Mouse (Mus musculus) C2C12 (cell line): ENCODE measurements at regions not wholly inside any gene's neighbourhood (a gene's known extent, or its start where the extent isn't known, plus 50 kb on each side); places are given as distances from the start of the nearest gene placed in this dataset.

Source experiments
- CEBPB ChIP-seq: IDR thresholded peaks from one replicate; pipeline ENCODE4 v1.6.1; 2011; ENCODE audit warnings: low read depth, mild to moderate bottlenecking, control low read depth, moderate library complexity
- CTCF ChIP-seq: IDR thresholded peaks from one replicate; pipeline ENCODE4 v1.5.1; 2011; ENCODE audit not compliant: control insufficient read depth, insufficient read depth, insufficient read length
- FOSL1 ChIP-seq: IDR thresholded peaks from one replicate; pipeline ENCODE4 v1.8.0; 2011; ENCODE audit warnings: mild to moderate bottlenecking, low read length; ENCODE audit not compliant: poor library complexity, insufficient read depth, severe bottlenecking
- MAX ChIP-seq: IDR thresholded peaks from one replicate; pipeline ENCODE4 v1.6.1; 2011; ENCODE audit warnings: mild to moderate bottlenecking, control low read depth
- MYOG ChIP-seq: IDR thresholded peaks from one replicate; pipeline ENCODE4 v1.6.1; 2011; ENCODE audit not compliant: control insufficient read depth, insufficient read length; ENCODE audit errors: extremely low read depth
- USF1 ChIP-seq: IDR thresholded peaks from one replicate; pipeline ENCODE4 v1.6.1; 2011; ENCODE audit warnings: low read depth, mild to moderate bottlenecking, control low read depth, moderate library complexity

DNA sequence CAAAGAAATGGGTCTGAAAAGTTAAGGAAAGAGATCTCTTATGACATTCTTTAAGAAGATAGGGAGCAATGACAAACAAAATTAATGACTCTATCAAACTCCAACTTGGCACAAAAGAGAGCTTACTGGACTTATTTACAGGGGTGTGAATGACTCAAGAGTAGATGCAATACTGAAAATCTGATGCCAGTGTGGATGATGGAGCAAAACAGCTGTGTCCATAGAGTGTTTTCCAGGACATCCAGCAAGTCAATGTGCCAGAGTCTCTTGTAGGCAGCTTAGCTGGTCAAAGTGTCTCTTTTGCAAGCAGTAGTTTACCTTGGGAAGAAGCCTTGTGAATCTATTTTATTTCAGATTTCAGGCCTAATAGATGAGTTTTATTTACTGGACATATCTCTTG lies 1248.2 kb downstream of the Gsdmc2 start:
- TF ChIP-seq CTCF (no peak), CEBPB (no peak), FOSL1 (no peak), USF1 (no peak), MYOG (no peak), MAX (no peak)
